Mouse (Mus musculus): ENCODE data around the gene St3gal3. TPM values are rescaled to one million over a fixed set of nuclear protein-coding genes. Genes with fewer than 3 reads are reported as not detected.

Gene St3gal3
- polyA plus RNA-seq, 1 experiment from 2014 or later = 5.2 TPM

GRCm38 (mm10) chr4:118105256-118106053, 29.3 kb downstream of the St3gal3 start:
- Histone ChIP-seq H3K4me2 (no peak overlapping the region), H3K9me3 (replicated peaks; ENCODE audit: control insufficient read depth, low read length) (no peaks in the 10 kb centered on the region), H3K9ac (ENCODE audit: low read depth, low read length) (no peak overlapping the region), H3K36me3 (ENCODE audit: control insufficient read depth, insufficient read depth, low read length) (no peaks in the 10 kb centered on the region), H3K4me3 (ENCODE audit: low read depth, low read length) (no peak overlapping the region), H3K27ac (ENCODE audit: low read depth, low read length) (no peak overlapping the region), H3K4me1 (ENCODE audit: control insufficient read depth, insufficient read depth, low read length) (peaks cover 14% of the 10 kb centered on the region), H3K27me3 (ENCODE audit: control insufficient read depth, insufficient read depth, low read length) (no peaks in the 10 kb centered on the region)
- 87% methylated on average over 3 of the region's 3 CpGs for WGBS (ENCODE audit: insufficient replicate concordance)
- no peak for ATAC-seq (replicated peaks; ENCODE audit: insufficient number of reproducible peaks, low FRiP score, low TSS enrichment)

GRCm38 (mm10) chr4:118103280-118103830, 31.4 kb downstream of the St3gal3 start:
- ATAC-seq (replicated peaks; ENCODE audit: insufficient number of reproducible peaks, low FRiP score, low TSS enrichment) = no peak
- Histone ChIP-seq H3K9ac (ENCODE audit: low read depth, low read length) (no peak overlapping the region), H3K27ac (ENCODE audit: low read depth, low read length) (no peak overlapping the region), H3K9me3 (replicated peaks; ENCODE audit: control insufficient read depth, low read length) (no peaks in the 10 kb centered on the region), H3K27me3 (ENCODE audit: control insufficient read depth, insufficient read depth, low read length) (no peaks in the 10 kb centered on the region), H3K36me3 (ENCODE audit: control insufficient read depth, insufficient read depth, low read length) (0 out of 2 replicates have a peak, but pooled peaks cover 3% of the 10 kb centered on the region), H3K4me1 (ENCODE audit: control insufficient read depth, insufficient read depth, low read length) (no peaks in the 10 kb centered on the region), H3K4me3 (ENCODE audit: low read depth, low read length) (no peak overlapping the region), H3K4me2 (no peak overlapping the region)
- 78% methylated on average over 8 of the region's 8 CpGs for WGBS (ENCODE audit: insufficient replicate concordance)

- Histone ChIP-seq H3K9ac (ENCODE audit: low read depth, low read length) (no peak overlapping the region), H3K4me3 (ENCODE audit: low read depth, low read length) (no peak overlapping the region), H3K4me1 (ENCODE audit: control insufficient read depth, insufficient read depth, low read length) (0 out of 2 replicates have a peak, but pooled peaks cover 2% of the 10 kb centered on the region), H3K27me3 (ENCODE audit: control insufficient read depth, insufficient read depth, low read length) (no peaks in the 10 kb centered on the region), H3K4me2 (no peak overlapping the region), H3K9me3 (replicated peaks; ENCODE audit: control insufficient read depth, low read length) (no peaks in the 10 kb centered on the region), H3K27ac (ENCODE audit: low read depth, low read length) (no peak overlapping the region), H3K36me3 (ENCODE audit: control insufficient read depth, insufficient read depth, low read length) (0 out of 2 replicates have a peak, but pooled peaks cover 3% of the 10 kb centered on the region)
- no peak for ATAC-seq (replicated peaks; ENCODE audit: insufficient number of reproducible peaks, low FRiP score, low TSS enrichment)
- WGBS (ENCODE audit: insufficient replicate concordance) = 69% methylated on average over 6 of the region's 6 CpGs
Measured at GRCm38 (mm10) chr4:118101497-118101896, 33.2 kb downstream of the St3gal3 start.

GRCm38 (mm10) chr4:118099637-118100364, 34.9 kb downstream of the St3gal3 start:
- no peak overlapping the region for H3K4me3 ChIP-seq (ENCODE audit: low read depth, low read length)
- WGBS (ENCODE audit: insufficient replicate concordance) = 83% methylated on average over 8 of the region's 8 CpGs
- H3K4me2 ChIP-seq = no peak overlapping the region
- H3K27ac ChIP-seq (ENCODE audit: low read depth, low read length) = no peak overlapping the region
- ATAC-seq (replicated peaks; ENCODE audit: insufficient number of reproducible peaks, low FRiP score, low TSS enrichment) = no peak
- no peaks in the 10 kb centered on the region for H3K9me3 ChIP-seq (replicated peaks; ENCODE audit: control insufficient read depth, low read length)
- 0 out of 2 replicates have a peak, but pooled peaks cover 3% of the 10 kb centered on the region for H3K36me3 ChIP-seq (ENCODE audit: control insufficient read depth, insufficient read depth, low read length)
- 0 out of 2 replicates have a peak, but pooled peaks cover 3% of the 10 kb centered on the region for H3K4me1 ChIP-seq (ENCODE audit: control insufficient read depth, insufficient read depth, low read length)
- H3K27me3 ChIP-seq (ENCODE audit: control insufficient read depth, insufficient read depth, low read length) = no peaks in the 10 kb centered on the region
- H3K9ac ChIP-seq (ENCODE audit: low read depth, low read length) = no peak overlapping the region

GRCm38 (mm10) chr4:118098571-118098970, 36.1 kb downstream of the St3gal3 start:
- H3K4me3 ChIP-seq (ENCODE audit: low read depth, low read length) = no peak overlapping the region
- no peak overlapping the region for H3K4me2 ChIP-seq
- 0 out of 2 replicates have a peak, but pooled peaks cover 3% of the 10 kb centered on the region for H3K36me3 ChIP-seq (ENCODE audit: control insufficient read depth, insufficient read depth, low read length)
- H3K27me3 ChIP-seq (ENCODE audit: control insufficient read depth, insufficient read depth, low read length) = no peaks in the 10 kb centered on the region
- no peak overlapping the region for H3K9ac ChIP-seq (ENCODE audit: low read depth, low read length)
- 91% methylated on average over 6 of the region's 6 CpGs for whole genome bisulfite sequencing (ENCODE audit: insufficient replicate concordance)
- H3K4me1 ChIP-seq (ENCODE audit: control insufficient read depth, insufficient read depth, low read length) = 0 out of 2 replicates have a peak, but pooled peaks cover 3% of the 10 kb centered on the region
- no peaks in the 10 kb centered on the region for H3K9me3 ChIP-seq (replicated peaks; ENCODE audit: control insufficient read depth, low read length)
- ATAC-seq (replicated peaks; ENCODE audit: insufficient number of reproducible peaks, low FRiP score, low TSS enrichment) = no peak
- H3K27ac ChIP-seq (ENCODE audit: low read depth, low read length) = no peak overlapping the region

- no peaks in the 10 kb centered on the region for H3K9me3 ChIP-seq (replicated peaks; ENCODE audit: control insufficient read depth, low read length)
- H3K4me2 ChIP-seq = no peak overlapping the region
- no peak overlapping the region for H3K9ac ChIP-seq (ENCODE audit: low read depth, low read length)
- 0 out of 2 replicates have a peak, but pooled peaks cover 3% of the 10 kb centered on the region for H3K36me3 ChIP-seq (ENCODE audit: control insufficient read depth, insufficient read depth, low read length)
- H3K4me1 ChIP-seq (ENCODE audit: control insufficient read depth, insufficient read depth, low read length) = 0 out of 2 replicates have a peak, but pooled peaks cover 3% of the 10 kb centered on the region
- no peak overlapping the region for H3K27ac ChIP-seq (ENCODE audit: low read depth, low read length)
- no peak for ATAC-seq (replicated peaks; ENCODE audit: insufficient number of reproducible peaks, low FRiP score, low TSS enrichment)
- no peaks in the 10 kb centered on the region for H3K27me3 ChIP-seq (ENCODE audit: control insufficient read depth, insufficient read depth, low read length)
- 68% methylated on average over 6 of the region's 6 CpGs for WGBS (ENCODE audit: insufficient replicate concordance)
- no peak overlapping the region for H3K4me3 ChIP-seq (ENCODE audit: low read depth, low read length)
Measured at GRCm38 (mm10) chr4:118096069-118096468, 38.6 kb downstream of the St3gal3 start.

GRCm38 (mm10) chr4:118092784-118093457, 41.8 kb downstream of the St3gal3 start:
- no peaks in the 10 kb centered on the region for H3K36me3 ChIP-seq (ENCODE audit: control insufficient read depth, insufficient read depth, low read length)

GRCm38 (mm10) chr4:118090449-118090848, 44.3 kb downstream of the St3gal3 start:
- H3K36me3 ChIP-seq (ENCODE audit: control insufficient read depth, insufficient read depth, low read length) = no peaks in the 10 kb centered on the region
- no peaks in the 10 kb centered on the region for H3K27me3 ChIP-seq (ENCODE audit: control insufficient read depth, insufficient read depth, low read length)
- H3K4me3 ChIP-seq (ENCODE audit: low read depth, low read length) = no peak overlapping the region
- H3K4me2 ChIP-seq = no peak overlapping the region
- no peak overlapping the region for H3K9ac ChIP-seq (ENCODE audit: low read depth, low read length)
- WGBS (ENCODE audit: insufficient replicate concordance) = 84% methylated on average over 11 of the region's 11 CpGs
- H3K9me3 ChIP-seq (replicated peaks; ENCODE audit: control insufficient read depth, low read length) = no peaks in the 10 kb centered on the region
- H3K4me1 ChIP-seq (ENCODE audit: control insufficient read depth, insufficient read depth, low read length) = no peaks in the 10 kb centered on the region
- no peak overlapping the region for H3K27ac ChIP-seq (ENCODE audit: low read depth, low read length)
- ATAC-seq (replicated peaks; ENCODE audit: insufficient number of reproducible peaks, low FRiP score, low TSS enrichment) = no peak

More at GRCm38 (mm10) chr4:118092784-118093457, 41.8 kb downstream of the St3gal3 start:
- Histone ChIP-seq H3K4me1 (ENCODE audit: control insufficient read depth, insufficient read depth, low read length) (0 out of 2 replicates have a peak, but pooled peaks cover 3% of the 10 kb centered on the region), H3K4me3 (ENCODE audit: low read depth, low read length) (no peak overlapping the region), H3K9ac (ENCODE audit: low read depth, low read length) (no peak overlapping the region), H3K27ac (ENCODE audit: low read depth, low read length) (no peak overlapping the region), H3K9me3 (replicated peaks; ENCODE audit: control insufficient read depth, low read length) (no peaks in the 10 kb centered on the region), H3K27me3 (ENCODE audit: control insufficient read depth, insufficient read depth, low read length) (no peaks in the 10 kb centered on the region), H3K4me2 (no peak overlapping the region)
- 92% methylated on average over 11 of the region's 11 CpGs for WGBS (ENCODE audit: insufficient replicate concordance)
- ATAC-seq (replicated peaks; ENCODE audit: insufficient number of reproducible peaks, low FRiP score, low TSS enrichment) = no peak

Data from heart, embryonic 11.5 days (tissue).